Mouse (Mus musculus): ENCODE results near the gene Tnrc6b. TPM values are rescaled to one million over a fixed set of nuclear protein-coding genes. Genes with fewer than 3 reads are reported as not detected.

The Tnrc6b gene
- polyA plus RNA-seq, 1 experiment from 2014 or later, result 16.3 TPM

GRCm38 (mm10) chr15:80939401-80939800 lies 228.3 kb downstream of the Tnrc6b start:
- DNase-seq (ENCODE audit: low spot score), result no peak
- Histone ChIP-seq H3K27me3 (replicated peaks; ENCODE audit: control insufficient read depth, insufficient read depth, low read length) (no peaks in the 10 kb centered on the region), H3K4me3 (ENCODE audit: low read depth, low read length) (no peak overlapping the region), H3K36me3 (ENCODE audit: control insufficient read depth, insufficient read depth, low read length) (peaks cover 13% of the 10 kb centered on the region; the same call in 1 of the 2 replicates), H3K9ac (ENCODE audit: low read length) (no peak overlapping the region), H3K9me3 (ENCODE audit: control insufficient read depth, low read length) (no peaks in the 10 kb centered on the region), H3K27ac (ENCODE audit: low read depth) (no peak overlapping the region), H3K4me1 (replicated peaks; ENCODE audit: control insufficient read depth, insufficient read depth, low read length) (no peaks in the 10 kb centered on the region), H3K4me2 (ENCODE audit: low read length) (no peak overlapping the region)
- ATAC-seq (replicated peaks; ENCODE audit: low FRiP score, low TSS enrichment, low read depth), result no peak
- WGBS, result 91% methylated on average over 5 of the region's 5 CpGs

GRCm38 (mm10) chr15:80941468-80942040 lies 230.4 kb downstream of the Tnrc6b start:
- no peak overlapping the region for H3K9ac ChIP-seq (ENCODE audit: low read length)
- peaks cover 8% of the 10 kb centered on the region; the same call in 1 of the 2 replicates for H3K36me3 ChIP-seq (ENCODE audit: control insufficient read depth, insufficient read depth, low read length)
- H3K27ac ChIP-seq (ENCODE audit: low read depth), result no peak overlapping the region
- H3K9me3 ChIP-seq (ENCODE audit: control insufficient read depth, low read length), result no peaks in the 10 kb centered on the region
- H3K4me1 ChIP-seq (replicated peaks; ENCODE audit: control insufficient read depth, insufficient read depth, low read length), result no peaks in the 10 kb centered on the region
- H3K4me3 ChIP-seq (ENCODE audit: low read depth, low read length), result no peak overlapping the region
- no peak overlapping the region for H3K4me2 ChIP-seq (ENCODE audit: low read length)
- 85% methylated on average over 6 of the region's 6 CpGs for WGBS
- no peaks in the 10 kb centered on the region for H3K27me3 ChIP-seq (replicated peaks; ENCODE audit: control insufficient read depth, insufficient read depth, low read length)
- ATAC-seq (replicated peaks; ENCODE audit: low FRiP score, low TSS enrichment, low read depth) (no peak), DNase-seq (ENCODE audit: low spot score) (no peak)

GRCm38 (mm10) chr15:80945851-80946250 lies 234.7 kb downstream of the Tnrc6b start:
- Histone ChIP-seq H3K9ac (ENCODE audit: low read length) (no peak overlapping the region), H3K9me3 (ENCODE audit: control insufficient read depth, low read length) (no peaks in the 10 kb centered on the region), H3K4me1 (replicated peaks; ENCODE audit: control insufficient read depth, insufficient read depth, low read length) (peaks cover 5% of the 10 kb centered on the region; the same call in 1 of the 2 replicates), H3K4me3 (ENCODE audit: low read depth, low read length) (no peak overlapping the region), H3K27me3 (replicated peaks; ENCODE audit: control insufficient read depth, insufficient read depth, low read length) (no peaks in the 10 kb centered on the region), H3K4me2 (ENCODE audit: low read length) (no peak overlapping the region), H3K36me3 (ENCODE audit: control insufficient read depth, insufficient read depth, low read length) (0 out of 2 replicates have a peak, but pooled peaks cover 3% of the 10 kb centered on the region), H3K27ac (ENCODE audit: low read depth) (no peak overlapping the region)
- no peak for ATAC-seq (replicated peaks; ENCODE audit: low FRiP score, low TSS enrichment, low read depth)
- no peak for DNase-seq (ENCODE audit: low spot score)
- 64% methylated on average over 3 of the region's 3 CpGs for WGBS

- Histone ChIP-seq H3K9ac (ENCODE audit: low read length) (peak within 1 kb of the TSS; percentile 73), H3K4me3 (ENCODE audit: low read depth, low read length) (peak within 1 kb of the TSS; percentile 97), H3K9me3 (ENCODE audit: control insufficient read depth, low read length) (no peaks in the 10 kb centered on the region), H3K27me3 (replicated peaks; ENCODE audit: control insufficient read depth, insufficient read depth, low read length) (no peaks in the 10 kb centered on the region), H3K27ac (ENCODE audit: low read depth) (peak within 1 kb of the TSS; percentile 90), H3K36me3 (ENCODE audit: control insufficient read depth, insufficient read depth, low read length) (peaks cover 15% of the 10 kb centered on the region), H3K4me1 (replicated peaks; ENCODE audit: control insufficient read depth, insufficient read depth, low read length) (peaks cover 5% of the 10 kb centered on the region; the same call in 1 of the 2 replicates), H3K4me2 (ENCODE audit: low read length) (peak within 1 kb of the TSS; percentile 92)
- DNase-seq (ENCODE audit: low spot score), result peak; percentile 96
- WGBS, result under 1% methylated on average over 63 of the region's 63 CpGs
- ATAC-seq (replicated peaks; ENCODE audit: low FRiP score, low TSS enrichment, low read depth), result peak; percentile 87
Observed at GRCm38 (mm10) chr15:80948145-80949135, 237.3 kb downstream of the Tnrc6b start, which contains the start of gene Adsl. Adsl (plus strand) TSS chr15:80948490.

- H3K4me3 ChIP-seq (ENCODE audit: low read depth, low read length), result peak overlapping the region; percentile 97
- ATAC-seq (replicated peaks; ENCODE audit: low FRiP score, low TSS enrichment, low read depth), result no peak
- H3K27me3 ChIP-seq (replicated peaks; ENCODE audit: control insufficient read depth, insufficient read depth, low read length), result no peaks in the 10 kb centered on the region
- peaks cover 25% of the 10 kb centered on the region for H3K36me3 ChIP-seq (ENCODE audit: control insufficient read depth, insufficient read depth, low read length)
- H3K9me3 ChIP-seq (ENCODE audit: control insufficient read depth, low read length), result no peaks in the 10 kb centered on the region
- H3K4me1 ChIP-seq (replicated peaks; ENCODE audit: control insufficient read depth, insufficient read depth, low read length), result peaks cover 5% of the 10 kb centered on the region; the same call in 1 of the 2 replicates
- no peak overlapping the region for H3K27ac ChIP-seq (ENCODE audit: low read depth)
- peak overlapping the region; percentile 73 for H3K9ac ChIP-seq (ENCODE audit: low read length)
- peak overlapping the region; percentile 92 for H3K4me2 ChIP-seq (ENCODE audit: low read length)
- 59% methylated on average over 4 of the region's 4 CpGs for WGBS
- DNase-seq (ENCODE audit: low spot score), result no peak
Observed at GRCm38 (mm10) chr15:80949431-80949830, 238.3 kb downstream of the Tnrc6b start.

- Histone ChIP-seq H3K4me3 (ENCODE audit: low read depth, low read length) (no peak overlapping the region), H3K27me3 (replicated peaks; ENCODE audit: control insufficient read depth, insufficient read depth, low read length) (no peaks in the 10 kb centered on the region), H3K9me3 (ENCODE audit: control insufficient read depth, low read length) (no peaks in the 10 kb centered on the region), H3K36me3 (ENCODE audit: control insufficient read depth, insufficient read depth, low read length) (peaks cover 31% of the 10 kb centered on the region), H3K4me2 (ENCODE audit: low read length) (no peak overlapping the region), H3K4me1 (replicated peaks; ENCODE audit: control insufficient read depth, insufficient read depth, low read length) (peaks cover 5% of the 10 kb centered on the region; the same call in 1 of the 2 replicates), H3K27ac (ENCODE audit: low read depth) (no peak overlapping the region), H3K9ac (ENCODE audit: low read length) (no peak overlapping the region)
- DNase-seq (ENCODE audit: low spot score) (no peak), ATAC-seq (replicated peaks; ENCODE audit: low FRiP score, low TSS enrichment, low read depth) (no peak)
- 91% methylated on average over 7 of the region's 7 CpGs for WGBS
Observed at GRCm38 (mm10) chr15:80950055-80950454, 238.9 kb downstream of the Tnrc6b start.

GRCm38 (mm10) chr15:80953971-80954370 lies 242.9 kb downstream of the Tnrc6b start:
- Histone ChIP-seq H3K4me2 (ENCODE audit: low read length) (no peak overlapping the region), H3K4me1 (replicated peaks; ENCODE audit: control insufficient read depth, insufficient read depth, low read length) (peaks cover 5% of the 10 kb centered on the region; the same call in 1 of the 2 replicates), H3K9ac (ENCODE audit: low read length) (no peak overlapping the region), H3K9me3 (ENCODE audit: control insufficient read depth, low read length) (no peaks in the 10 kb centered on the region), H3K4me3 (ENCODE audit: low read depth, low read length) (no peak overlapping the region), H3K27me3 (replicated peaks; ENCODE audit: control insufficient read depth, insufficient read depth, low read length) (no peaks in the 10 kb centered on the region), H3K36me3 (ENCODE audit: control insufficient read depth, insufficient read depth, low read length) (peaks cover 70% of the 10 kb centered on the region), H3K27ac (ENCODE audit: low read depth) (no peak overlapping the region)
- DNase-seq (ENCODE audit: low spot score) (no peak), ATAC-seq (replicated peaks; ENCODE audit: low FRiP score, low TSS enrichment, low read depth) (no peak)
- 87% methylated on average over 9 of the region's 9 CpGs for WGBS

GRCm38 (mm10) chr15:80954861-80955260 lies 243.7 kb downstream of the Tnrc6b start:
- H3K4me1 ChIP-seq (replicated peaks; ENCODE audit: control insufficient read depth, insufficient read depth, low read length), result no peaks in the 10 kb centered on the region
- H3K9me3 ChIP-seq (ENCODE audit: control insufficient read depth, low read length), result no peaks in the 10 kb centered on the region
- no peaks in the 10 kb centered on the region for H3K27me3 ChIP-seq (replicated peaks; ENCODE audit: control insufficient read depth, insufficient read depth, low read length)
- no peak overlapping the region for H3K4me2 ChIP-seq (ENCODE audit: low read length)
- no peak overlapping the region for H3K4me3 ChIP-seq (ENCODE audit: low read depth, low read length)
- no peak overlapping the region for H3K9ac ChIP-seq (ENCODE audit: low read length)
- no peak for ATAC-seq (replicated peaks; ENCODE audit: low FRiP score, low TSS enrichment, low read depth)
- H3K27ac ChIP-seq (ENCODE audit: low read depth), result no peak overlapping the region
- DNase-seq (ENCODE audit: low spot score), result no peak
- peaks cover 79% of the 10 kb centered on the region for H3K36me3 ChIP-seq (ENCODE audit: control insufficient read depth, insufficient read depth, low read length)
- WGBS, result 77% methylated on average over 3 of the region's 3 CpGs
